Mouse (Mus musculus) CD4-positive helper T cell, adult 2 months (primary cell): ENCODE measurements at regions not wholly inside any gene's neighbourhood (a gene's known extent, or its start where the extent isn't known, plus 50 kb on each side); places are given as distances from the start of the nearest gene placed in this dataset.
A peak's percentile ranks its signal among the peaks of the same experiment; 100 is the strongest.

Experiments
- DNase-seq: peaks from one replicate; pipeline ENCODE4 v3.0.0-alpha.2; 2012; ENCODE audit warnings: low read depth, missing footprints, low spot score

GRCm38 (mm10) chr10:38875667-38876245 is 54.2 kb upstream of the Rfpl4b start:
- DNase-seq, result peak; percentile 32

DNA sequence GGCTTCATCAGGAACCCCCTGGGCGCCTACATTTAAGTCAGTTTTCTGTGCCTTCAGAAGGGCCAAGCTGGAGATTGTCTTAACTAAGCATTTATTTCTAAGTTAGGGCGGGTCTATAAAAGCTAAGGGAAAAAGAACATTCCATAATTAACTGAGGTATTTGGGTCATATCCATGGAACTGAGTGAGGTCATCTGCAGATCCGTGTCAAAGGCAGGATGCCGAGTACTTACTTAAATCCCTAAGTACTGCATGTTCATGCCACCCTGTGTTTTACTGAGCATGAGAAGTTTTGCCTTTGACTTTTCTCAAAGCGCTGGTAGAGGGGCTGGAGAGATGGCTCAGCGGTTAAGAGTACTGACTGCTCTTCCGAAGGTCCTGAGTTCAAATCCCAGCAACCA is 57.7 kb upstream of the Rfpl4b start:
- no peak for DNase-seq

- no peak for DNase-seq
Measured at GRCm38 (mm10) chr10:38880642-38881187, 59.1 kb upstream of the Rfpl4b start.

DNA sequence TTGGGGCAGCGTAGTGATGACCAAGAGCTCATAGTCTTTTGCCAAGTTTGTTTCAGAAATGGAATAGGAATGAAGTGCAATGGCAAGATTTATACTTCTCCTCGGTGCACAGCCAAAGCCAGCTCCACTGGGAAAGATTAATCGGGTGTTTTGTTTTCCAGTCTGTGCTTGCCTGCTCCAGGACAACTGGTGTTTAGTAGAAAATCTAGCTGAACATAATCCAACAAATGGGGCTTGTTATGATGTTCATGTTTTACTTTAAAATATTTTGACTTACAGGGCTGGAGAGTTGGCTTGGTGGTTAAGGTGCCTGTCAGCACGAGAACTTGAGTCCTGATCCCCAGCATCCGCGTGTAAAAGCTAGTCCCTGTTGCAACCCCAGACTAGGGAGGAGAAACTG is 60.6 kb upstream of the Rfpl4b start:
- DNase-seq, result no peak

GRCm38 (mm10) chr10:38883816-38884599 is 62.4 kb upstream of the Rfpl4b start:
- no peak for DNase-seq

GRCm38 (mm10) chr10:38884641-38885040 is 63.1 kb upstream of the Rfpl4b start:
- peak; percentile 67 for DNase-seq

DNA sequence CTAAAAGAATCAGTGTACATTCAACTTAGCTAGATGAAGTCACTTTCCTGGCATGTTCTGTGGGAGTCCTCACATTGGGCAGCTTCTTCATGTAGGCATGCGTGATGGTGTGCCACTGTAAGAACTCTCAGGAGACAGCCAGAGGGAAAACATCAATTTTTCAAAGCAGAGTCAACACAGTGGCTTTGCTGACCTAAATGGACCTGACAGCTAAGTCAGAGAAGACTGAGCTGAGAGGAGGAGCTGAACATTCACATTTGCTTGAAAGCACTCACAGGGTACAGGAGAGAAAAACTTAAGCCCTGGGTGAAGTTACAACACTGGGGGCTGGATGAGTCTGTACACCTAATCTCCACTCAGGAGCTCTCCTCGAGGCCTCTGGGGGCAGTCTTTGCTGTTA is 64.9 kb upstream of the Rfpl4b start:
- DNase-seq, result no peak

GRCm38 (mm10) chr10:38887896-38888295 is 66.3 kb upstream of the Rfpl4b start:
- DNase-seq, result no peak

- no peak for DNase-seq
Measured at GRCm38 (mm10) chr10:38894706-38895105, 70.6 kb upstream of the Lama4 start.

- DNase-seq, result no peak
Measured at GRCm38 (mm10) chr10:38895656-38896055, 69.7 kb upstream of the Lama4 start.

- DNase-seq, result no peak
Measured at GRCm38 (mm10) chr10:38897573-38897972, 67.7 kb upstream of the Lama4 start.

DNA sequence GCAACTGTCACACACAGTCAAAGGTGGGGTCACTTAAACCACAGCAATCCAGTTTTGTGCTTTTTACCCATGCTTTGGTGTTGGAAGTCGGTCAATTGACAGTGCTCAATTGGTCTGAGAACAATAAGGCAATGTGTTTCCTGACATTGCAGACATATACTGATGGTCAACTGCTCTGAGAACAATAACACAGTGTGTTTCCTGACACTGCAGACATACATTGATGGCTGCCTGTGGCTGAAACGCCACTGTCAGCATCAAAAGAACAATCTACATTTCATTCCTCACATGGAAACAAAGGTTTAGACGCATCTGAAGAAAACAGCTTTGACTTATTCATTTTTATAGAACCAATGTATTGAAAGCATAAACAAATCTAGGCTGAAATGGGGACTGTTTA is 59.2 kb upstream of the Lama4 start:
- no peak for DNase-seq

DNA sequence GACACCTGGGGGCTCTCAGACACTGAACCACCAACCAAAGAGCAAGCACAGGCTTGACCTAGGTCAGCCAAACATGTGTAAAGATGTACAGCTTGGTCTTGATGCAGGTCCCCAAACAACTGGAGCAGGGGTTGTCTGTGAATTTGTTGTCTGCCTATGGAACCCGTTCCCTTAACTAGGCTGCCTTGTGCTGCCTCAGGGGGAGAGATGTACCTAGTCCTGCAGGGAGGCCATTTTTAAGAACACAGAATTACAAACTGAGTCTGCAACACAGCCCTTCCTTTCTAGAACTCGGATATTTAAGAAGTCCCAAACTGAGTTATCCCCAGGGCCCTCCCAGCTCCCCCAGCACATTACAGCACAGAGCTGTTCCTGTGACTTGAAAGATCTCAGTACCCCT is 57.5 kb upstream of the Lama4 start:
- no peak for DNase-seq

DNA sequence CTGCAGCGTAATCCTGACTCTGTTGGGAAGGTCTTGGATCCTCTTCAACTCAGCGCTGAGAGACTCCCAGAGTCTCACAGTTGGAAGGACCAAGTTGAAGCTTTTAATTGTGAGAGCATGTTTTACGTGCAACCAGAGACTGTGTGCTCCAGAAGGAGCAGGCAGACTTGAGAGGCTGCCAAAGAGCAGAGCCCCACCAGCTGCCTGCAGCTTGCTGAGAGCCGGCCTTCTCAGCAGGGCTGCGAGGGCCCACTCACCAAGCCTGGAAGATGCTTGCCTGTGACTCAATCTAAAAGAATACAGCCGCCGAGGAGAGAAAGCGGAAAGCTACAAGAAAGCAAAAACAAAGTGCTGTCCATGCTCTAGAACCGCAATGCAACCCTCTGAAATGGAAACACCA is 57.0 kb upstream of the Lama4 start:
- no peak for DNase-seq

DNA sequence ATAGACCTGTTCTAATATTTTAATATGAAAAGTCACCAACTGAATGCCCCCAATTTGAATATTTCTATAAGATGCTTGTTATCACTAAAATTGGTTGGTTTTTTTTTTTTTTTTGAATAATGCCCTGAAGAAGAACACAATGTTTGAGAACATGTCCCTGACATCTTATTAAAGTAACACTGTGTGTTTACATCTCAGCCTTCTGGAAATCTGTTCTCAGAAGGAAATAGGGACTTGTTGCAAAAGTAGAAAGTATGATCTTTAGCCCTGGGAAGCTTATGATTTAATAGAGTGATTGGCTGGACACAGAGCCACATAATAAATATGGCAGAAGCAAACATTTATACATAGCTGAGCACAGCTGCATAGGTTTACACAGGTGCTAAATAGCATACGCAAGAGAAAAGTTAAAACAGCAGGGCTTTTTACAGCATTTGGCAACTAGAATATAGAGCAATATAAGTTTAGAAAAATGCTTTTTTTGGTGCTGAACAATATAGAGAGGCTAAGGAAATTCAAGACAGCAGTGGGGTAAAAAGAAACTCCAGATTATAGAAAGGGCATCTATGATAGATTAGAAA is 56.1 kb upstream of the Lama4 start:
- DNase-seq, result no peak

DNA sequence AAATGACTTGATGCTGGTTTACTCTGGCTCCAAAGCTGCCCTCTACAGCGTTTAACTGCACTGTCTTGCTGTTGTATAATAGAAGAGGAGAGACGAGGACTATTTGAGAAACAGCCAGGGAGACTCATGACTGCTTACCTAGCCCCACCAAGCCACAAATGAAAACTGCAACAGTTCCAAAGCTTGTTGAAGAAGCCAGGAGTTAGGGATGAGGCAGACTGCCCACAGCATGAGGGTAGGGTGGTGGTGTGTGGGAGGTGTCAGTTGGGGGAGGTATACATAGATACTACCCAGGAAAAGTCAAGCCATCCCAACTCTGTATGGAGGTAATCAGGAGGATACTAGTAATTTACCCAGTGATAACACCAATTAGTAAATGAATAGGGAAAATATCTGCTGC is 55.5 kb upstream of the Lama4 start:
- DNase-seq, result no peak

DNA sequence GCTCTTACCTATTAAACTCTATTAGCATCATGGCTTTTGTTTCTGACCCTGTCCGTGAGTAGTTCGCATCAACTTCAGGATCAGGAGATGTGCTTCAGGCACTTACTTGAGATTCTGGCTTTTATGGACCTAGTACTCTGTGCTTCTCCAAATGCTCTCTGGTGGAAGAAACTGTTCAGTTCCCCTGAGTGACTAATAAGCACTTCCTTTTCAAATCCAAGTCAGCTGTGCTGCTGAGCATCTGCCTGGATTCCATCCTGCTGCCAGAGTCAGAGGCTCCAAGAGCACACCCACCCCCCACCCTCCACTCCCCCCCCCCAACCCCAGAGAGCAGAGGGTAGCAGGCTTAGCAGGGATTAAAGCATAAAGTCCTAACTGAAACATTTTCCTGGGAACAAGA is 52.3 kb upstream of the Lama4 start:
- no peak for DNase-seq
